Mouse (Mus musculus): ENCODE results near the gene Fkbp11.
A peak's percentile ranks its signal among the peaks of the same experiment; 100 is the strongest.

The Fkbp11 gene

GRCm38 (mm10) chr15:98691486-98692147 is 36.4 kb downstream of the Fkbp11 start:
- no peak for DNase-seq

- no peak for DNase-seq
These were observed 38.3 kb downstream of the Fkbp11 start for GRCm38 (mm10) chr15:98689682-98690081.

DNA sequence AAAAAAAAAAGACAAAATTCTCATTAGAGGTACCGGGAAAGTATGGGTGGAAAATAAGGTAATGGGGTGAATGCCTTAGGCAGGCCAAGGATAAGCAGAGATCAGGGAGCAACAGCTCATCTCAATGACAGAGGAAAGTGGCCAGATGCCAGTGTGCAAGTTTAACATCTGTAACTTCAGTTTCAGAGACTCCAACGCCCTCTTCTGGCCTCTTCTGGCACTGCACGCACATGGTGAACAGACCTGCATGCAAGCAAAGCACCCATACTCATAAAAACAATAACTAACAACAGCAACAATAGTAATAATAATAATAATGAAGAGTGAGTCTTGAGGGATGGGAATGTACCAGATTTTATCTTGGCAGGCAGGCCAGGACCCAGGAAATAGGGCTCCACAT is 42.1 kb downstream of the Fkbp11 start:
- DNase-seq: no peak

DNA sequence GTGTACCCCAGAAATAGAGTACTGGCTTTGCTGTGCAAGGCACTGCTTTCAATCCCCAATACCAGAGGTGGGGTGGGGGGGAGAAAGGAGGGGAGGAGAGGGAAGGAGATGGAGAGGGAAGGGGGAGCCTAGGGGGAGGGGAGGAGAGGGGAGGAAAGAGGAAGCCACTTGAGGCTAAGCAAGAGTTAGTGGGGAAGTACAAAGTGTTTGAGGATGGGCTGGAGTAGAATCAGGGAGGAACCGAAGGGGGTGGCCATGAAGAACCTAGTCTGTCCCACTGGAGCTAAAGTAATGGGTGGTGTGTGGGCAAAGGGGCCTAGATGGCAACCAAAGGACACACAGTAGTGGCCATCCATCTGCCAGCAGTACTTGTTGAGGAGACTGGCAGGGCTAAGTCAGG is 44.3 kb downstream of the Fkbp11 start:
- no peak for DNase-seq

GRCm38 (mm10) chr15:98683177-98683576 is 44.8 kb downstream of the Fkbp11 start:
- DNase-seq: no peak

GRCm38 (mm10) chr15:98681633-98682032 is 46.4 kb downstream of the Fkbp11 start:
- no peak for DNase-seq

DNA sequence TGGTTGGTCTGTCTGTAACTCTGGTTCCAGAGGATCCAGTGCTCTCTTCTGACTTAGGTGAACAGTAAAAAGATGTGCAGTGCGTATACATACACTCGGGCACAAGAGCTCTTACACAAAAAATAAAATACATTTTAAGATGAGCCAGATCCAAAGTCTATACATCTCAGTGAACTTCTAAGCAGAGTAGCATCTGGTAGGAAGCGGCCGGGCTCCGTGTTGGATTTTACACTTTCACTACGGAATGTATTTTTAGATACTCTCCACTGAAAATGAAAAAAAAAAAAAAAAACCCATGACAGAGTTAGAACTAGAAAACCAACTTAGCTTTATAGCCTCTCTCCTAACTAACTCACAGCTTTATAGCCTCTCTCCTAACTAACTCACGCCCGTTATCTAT is 47.3 kb downstream of the Fkbp11 start:
- DNase-seq: no peak

DNA sequence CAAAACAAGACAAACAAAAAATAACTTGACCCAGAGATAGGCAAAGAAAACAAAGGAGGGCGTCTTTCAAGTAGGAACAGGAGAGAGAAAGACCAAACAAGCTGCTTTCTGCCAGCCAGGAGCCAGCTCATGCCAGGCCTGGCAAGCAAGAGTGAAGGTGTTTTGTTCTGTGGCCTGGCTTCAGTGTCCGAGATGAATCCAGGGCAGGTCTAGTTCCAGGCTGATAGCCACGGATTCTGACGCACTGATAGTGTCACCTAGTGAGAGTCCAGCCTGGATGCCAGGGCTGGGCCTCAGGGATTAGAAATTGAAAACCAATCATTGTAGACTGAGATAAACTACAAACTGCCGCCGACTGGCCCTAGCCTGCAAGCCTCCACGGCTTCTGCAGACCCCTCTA is 50.0 kb downstream of the Fkbp11 start:
- no peak for DNase-seq

DNA sequence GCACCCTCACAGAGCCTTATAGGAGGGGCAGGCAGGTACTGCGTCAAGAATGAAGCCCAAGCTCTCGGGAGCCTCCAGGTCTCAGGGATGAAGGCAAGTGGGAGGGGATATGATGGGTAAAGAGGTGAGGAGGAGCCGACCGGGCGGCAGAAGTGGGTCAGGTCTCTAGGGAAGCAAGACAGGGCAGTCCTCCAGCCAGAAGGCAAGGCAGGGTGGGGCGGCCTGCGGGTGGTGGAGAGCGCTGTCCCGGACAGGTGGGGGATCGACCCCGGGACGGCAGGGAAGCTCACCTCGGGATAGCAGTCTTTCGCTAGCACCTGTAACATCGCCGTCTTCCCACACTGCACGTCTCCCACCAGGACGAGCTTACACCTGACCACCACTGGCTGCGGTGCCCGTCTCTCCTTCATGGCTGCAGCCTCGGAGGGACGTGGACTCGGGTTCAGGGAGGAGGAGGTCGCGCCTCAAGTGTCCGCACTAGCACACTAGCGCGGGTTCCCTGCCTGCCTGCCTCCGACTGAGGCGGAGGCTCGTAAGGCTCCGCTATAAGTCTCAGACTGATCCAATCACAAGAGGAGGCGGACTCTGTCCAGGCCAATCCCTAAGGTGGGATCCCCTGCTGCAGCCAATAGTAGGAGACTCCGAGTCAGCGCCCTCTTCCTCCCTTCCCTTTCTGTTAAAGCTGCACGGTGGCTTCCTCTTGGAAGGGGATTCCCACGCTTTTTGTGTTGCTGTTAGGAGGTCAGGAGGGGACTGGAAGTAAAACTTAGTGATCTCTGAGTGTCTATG is 50.9 kb downstream of the Fkbp11 start, which contains the start of gene Rnd1:
TSS of gene Rnd1 (minus strand) at position 522 of the 789 bp plus-strand sequence.
- DNase-seq: peak; percentile 88

DNA sequence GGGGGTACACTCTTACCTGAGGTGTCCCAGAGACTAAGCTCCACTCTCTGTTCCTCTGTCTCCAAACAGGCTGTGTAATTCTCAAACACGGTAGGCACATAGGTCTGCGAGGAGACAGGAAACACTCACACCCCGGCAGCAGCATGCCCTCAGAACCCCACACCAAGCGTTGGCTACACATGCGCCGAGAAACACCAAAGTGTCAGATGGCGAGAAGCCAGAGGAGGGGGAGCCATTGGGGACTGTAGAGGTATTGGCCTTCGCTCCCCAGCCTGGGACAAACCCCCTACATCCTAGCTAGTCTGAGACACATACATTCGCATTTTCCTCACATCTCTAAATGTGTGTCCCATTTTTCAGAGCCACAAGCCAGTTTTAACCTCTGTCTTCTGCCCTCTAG is 51.5 kb downstream of the Fkbp11 start:
- DNase-seq: no peak

DNA sequence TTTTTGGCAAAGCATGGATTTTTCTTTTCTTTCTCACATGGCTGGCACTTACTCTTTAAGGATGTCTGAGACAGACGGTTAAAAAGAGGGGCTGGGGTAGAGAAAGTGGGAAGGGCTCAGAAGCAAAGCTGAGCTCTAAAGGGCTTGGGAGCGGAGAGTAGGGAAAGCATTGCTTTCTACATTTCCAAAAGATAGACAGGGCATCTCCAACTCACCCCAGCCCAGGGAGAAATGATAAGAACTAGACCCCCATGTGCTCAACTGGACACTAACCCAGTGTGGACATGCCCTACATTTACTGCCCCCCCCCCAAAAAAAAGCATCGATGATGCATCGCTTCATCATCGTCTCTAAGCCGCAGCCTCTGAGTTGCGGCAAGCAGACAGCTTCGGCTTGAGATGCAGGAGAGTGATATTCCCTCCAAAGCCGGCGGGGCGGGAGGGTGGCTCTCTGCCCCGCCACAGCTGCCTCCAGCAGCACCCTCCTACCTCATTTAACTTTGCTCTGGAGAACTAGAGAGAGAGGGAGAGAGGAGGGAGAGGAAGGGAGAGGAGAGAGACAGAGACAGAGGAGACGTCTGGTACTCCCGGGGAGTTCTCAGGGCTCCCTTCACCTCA is 52.3 kb downstream of the Fkbp11 start:
- DNase-seq: no peak

DNA sequence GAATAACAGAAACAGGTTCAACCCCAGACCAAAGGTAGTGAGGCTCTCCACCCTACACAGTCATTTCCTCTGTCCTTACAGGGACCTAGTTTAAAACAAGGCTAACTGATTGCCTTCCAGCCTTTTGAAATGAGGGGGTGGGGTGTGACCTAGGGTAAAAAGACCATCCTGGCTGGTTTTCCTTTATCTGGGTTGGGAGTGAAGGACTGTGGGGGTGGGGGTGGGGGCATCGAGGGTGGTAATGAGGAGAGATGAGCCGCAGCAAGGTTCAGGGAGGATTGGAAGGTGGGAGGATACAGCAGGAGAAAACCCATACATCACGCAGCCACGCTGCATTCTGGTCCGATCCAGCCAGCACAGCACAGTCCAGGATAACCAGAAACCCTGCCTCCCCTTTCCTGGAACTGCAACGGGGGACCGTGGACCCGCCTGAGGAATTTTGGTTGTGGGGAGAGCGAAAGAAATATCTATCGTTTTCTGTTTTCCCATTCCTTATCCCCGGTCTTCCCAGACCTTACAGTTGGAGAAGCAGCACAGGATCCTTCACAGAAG is 52.9 kb downstream of the Fkbp11 start:
- DNase-seq: no peak
